Mouse (Mus musculus) liver, postnatal 0 days (tissue): ENCODE results near the gene Fto. TPM values are rescaled to one million over a fixed set of nuclear protein-coding genes. Genes with fewer than 3 reads are reported as not detected.

Source experiments
- ATAC-seq: fragments of 200-750 bp; cut with Nextera tagmentation; 2 replicates; pipeline ENCODE4 v1.8.0; 2017; ENCODE audit warnings: mild to moderate bottlenecking, moderate library complexity
- DNase-seq: peaks from one replicate; pipeline ENCODE4 v3.0.0-alpha.2; 2016
- H3K27ac ChIP-seq: fragments of 300-500 bp; sonication (generic); 2 replicates; pipeline ENCODE4 v1.5.1; 2014; ENCODE audit warnings: antibody characterized with exemption, moderate library complexity, mild to moderate bottlenecking, low read depth
- H3K27me3 ChIP-seq: fragments of 300-500 bp; sonication (generic); 2 replicates; pipeline ENCODE4 v1.6.1; 2014; ENCODE audit warnings: low read length, control low read depth, mixed read lengths; ENCODE audit not compliant: insufficient read depth
- H3K36me3 ChIP-seq: fragments of 300-500 bp; sonication (generic); replicated peaks from 2 replicates; pipeline ENCODE4 v1.6.1; 2014; ENCODE audit warnings: mild to moderate bottlenecking, control low read depth, low read length, moderate library complexity, mixed read lengths; ENCODE audit not compliant: insufficient read depth
- H3K4me1 ChIP-seq: fragments of 300-500 bp; sonication (generic); 2 replicates; pipeline ENCODE4 v1.6.1; 2014; ENCODE audit warnings: antibody characterized with exemption, mild to moderate bottlenecking, control low read depth; ENCODE audit not compliant: insufficient read depth
- H3K4me2 ChIP-seq: fragments of 300-500 bp; sonication (generic); 2 replicates; pipeline ENCODE4 v1.6.1; 2014; ENCODE audit warnings: low read depth, mild to moderate bottlenecking, low read length, moderate library complexity, mixed read lengths
- H3K4me3 ChIP-seq: fragments of 300-500 bp; sonication (generic); 2 replicates; pipeline ENCODE4 v1.5.1; 2014; ENCODE audit warnings: low read depth, low read length
- H3K9ac ChIP-seq: fragments of 300-500 bp; sonication (generic); replicated peaks from 2 replicates; pipeline ENCODE4 v1.6.1; 2014; ENCODE audit warnings: mild to moderate bottlenecking, moderate library complexity
- H3K9me3 ChIP-seq: fragments of 300-500 bp; sonication (generic); 2 replicates; pipeline ENCODE4 v1.6.1; 2016; ENCODE audit warnings: mild to moderate bottlenecking, control low read depth, low read length, mixed read lengths
- CTCF ChIP-seq: sonication (generic); IDR thresholded peaks from 2 replicates; pipeline ENCODE4 v1.5.1; 2016; ENCODE audit warnings: antibody characterized with exemption, low read depth
- EP300 ChIP-seq: IDR thresholded peaks from 2 replicates; pipeline ENCODE4 v1.6.1; 2016; ENCODE audit warnings: antibody characterized with exemption, low read depth, mild to moderate bottlenecking
- WGBS: fragments of 180-500 bp; shearing (Covaris S2); extraction: QIAGEN DNeasy Blood & Tissue Kit; methylation state at CpG from one replicate; pipeline ENCODE4 v1.1.7; 2014; ENCODE audit not compliant: insufficient replicate concordance; 5-methylcytosine and 5-hydroxymethylcytosine counted together
- polyA plus RNA-seq: library from polyadenylated mRNA; unstranded; fragments of >200 nt; fragmentation: Nextera tagmentation; extraction: Ambion mirVana; gene quantifications from 2 replicates; pipeline ENCODE4 v1.2.1, GENCODE M21; 2015

Gene Fto
- polyA plus RNA-seq, 1 experiment from 2014 or later = 10.8 TPM

GRCm38 (mm10) chr8:91538109-91538508, 224.8 kb downstream of the Fto start:
- no peak for DNase-seq
- Histone ChIP-seq H3K4me3 (no peak overlapping the region), H3K27ac (no peak overlapping the region), H3K9me3 (no peaks in the 10 kb centered on the region), H3K4me1 (peaks cover 5% of the 10 kb centered on the region), H3K9ac (no peak overlapping the region), H3K36me3 (no peaks in the 10 kb centered on the region), H3K27me3 (no peaks in the 10 kb centered on the region), H3K4me2 (no peak overlapping the region)
- TF ChIP-seq CTCF = no peak
- TF ChIP-seq EP300 = no peak
- 43% methylated on average over 9 of the region's 9 CpGs for WGBS
- no peak for ATAC-seq

GRCm38 (mm10) chr8:91538892-91539291, 225.6 kb downstream of the Fto start:
- H3K36me3 ChIP-seq = no peaks in the 10 kb centered on the region
- TF ChIP-seq CTCF (no peak), EP300 (no peak)
- H3K4me1 ChIP-seq = peaks cover 5% of the 10 kb centered on the region
- 77% methylated on average over 5 of the region's 5 CpGs for WGBS
- no peaks in the 10 kb centered on the region for H3K27me3 ChIP-seq
- H3K27ac ChIP-seq = no peak overlapping the region
- H3K9me3 ChIP-seq = no peaks in the 10 kb centered on the region
- ATAC-seq (no peak), DNase-seq (no peak)
- no peak overlapping the region for H3K4me2 ChIP-seq
- no peak overlapping the region for H3K4me3 ChIP-seq
- no peak overlapping the region for H3K9ac ChIP-seq

- H3K9ac ChIP-seq = no peak overlapping the region
- H3K4me1 ChIP-seq = peaks cover 5% of the 10 kb centered on the region
- no peaks in the 10 kb centered on the region for H3K36me3 ChIP-seq
- ATAC-seq (no peak), DNase-seq (no peak)
- H3K27ac ChIP-seq = no peak overlapping the region
- H3K4me2 ChIP-seq = no peak overlapping the region
- no peaks in the 10 kb centered on the region for H3K9me3 ChIP-seq
- H3K4me3 ChIP-seq = no peak overlapping the region
- no peak for TF ChIP-seq EP300
- no peak for TF ChIP-seq CTCF
- 75% methylated on average over 8 of the region's 8 CpGs for WGBS
- H3K27me3 ChIP-seq = no peaks in the 10 kb centered on the region
Observed at GRCm38 (mm10) chr8:91539586-91539985, 226.3 kb downstream of the Fto start.

- Histone ChIP-seq H3K9me3 (no peaks in the 10 kb centered on the region), H3K4me3 (no peak overlapping the region), H3K27ac (no peak overlapping the region), H3K4me1 (peaks cover 5% of the 10 kb centered on the region), H3K27me3 (no peaks in the 10 kb centered on the region), H3K9ac (no peak overlapping the region), H3K4me2 (no peak overlapping the region), H3K36me3 (no peaks in the 10 kb centered on the region)
- WGBS = 51% methylated on average over 3 of the region's 3 CpGs
- ATAC-seq = peak; percentile 19; the same call in 1 of the 2 replicates
- no peak for DNase-seq
- no peak for TF ChIP-seq EP300
- TF ChIP-seq CTCF = no peak
Observed at GRCm38 (mm10) chr8:91541229-91541628, 227.9 kb downstream of the Fto start.

GRCm38 (mm10) chr8:91545561-91545960, 232.2 kb downstream of the Fto start:
- Histone ChIP-seq H3K9me3 (no peaks in the 10 kb centered on the region), H3K27me3 (no peaks in the 10 kb centered on the region), H3K4me2 (no peak overlapping the region), H3K27ac (no peak overlapping the region), H3K4me3 (no peak overlapping the region), H3K36me3 (no peaks in the 10 kb centered on the region), H3K9ac (no peak overlapping the region), H3K4me1 (no peaks in the 10 kb centered on the region)
- ATAC-seq (no peak), DNase-seq (no peak)
- TF ChIP-seq EP300 = no peak
- TF ChIP-seq CTCF = no peak
- WGBS = 67% methylated on average over 3 of the region's 3 CpGs

- Histone ChIP-seq H3K36me3 (no peaks in the 10 kb centered on the region), H3K27ac (no peak overlapping the region), H3K9ac (no peak overlapping the region), H3K4me1 (no peaks in the 10 kb centered on the region), H3K9me3 (no peaks in the 10 kb centered on the region), H3K4me2 (no peak overlapping the region), H3K4me3 (no peak overlapping the region), H3K27me3 (no peaks in the 10 kb centered on the region)
- whole genome bisulfite sequencing = 74% methylated on average over 8 of the region's 8 CpGs
- DNase-seq (no peak), ATAC-seq (no peak)
- TF ChIP-seq EP300 (no peak), CTCF (no peak)
Observed at GRCm38 (mm10) chr8:91546599-91546998, 233.3 kb downstream of the Fto start.

GRCm38 (mm10) chr8:91550131-91550530, 236.8 kb downstream of the Fto start:
- Histone ChIP-seq H3K27me3 (no peaks in the 10 kb centered on the region), H3K9ac (no peak overlapping the region), H3K4me1 (no peaks in the 10 kb centered on the region), H3K36me3 (no peaks in the 10 kb centered on the region), H3K4me3 (no peak overlapping the region), H3K9me3 (no peaks in the 10 kb centered on the region), H3K4me2 (no peak overlapping the region), H3K27ac (no peak overlapping the region)
- no peak for DNase-seq
- no peak for TF ChIP-seq EP300
- TF ChIP-seq CTCF = no peak
- ATAC-seq = no peak
- WGBS = 87% methylated on average over 1 of the region's 1 CpGs
